Mouse (Mus musculus): Measurements from ENCODE around the gene Adgrg1. TPM values are rescaled to one million over a fixed set of nuclear protein-coding genes. Genes with fewer than 3 reads are reported as not detected.

Adgrg1 gene
- polyA plus RNA-seq, 1 experiment from 2014 or later, result 7.9 TPM

DNA sequence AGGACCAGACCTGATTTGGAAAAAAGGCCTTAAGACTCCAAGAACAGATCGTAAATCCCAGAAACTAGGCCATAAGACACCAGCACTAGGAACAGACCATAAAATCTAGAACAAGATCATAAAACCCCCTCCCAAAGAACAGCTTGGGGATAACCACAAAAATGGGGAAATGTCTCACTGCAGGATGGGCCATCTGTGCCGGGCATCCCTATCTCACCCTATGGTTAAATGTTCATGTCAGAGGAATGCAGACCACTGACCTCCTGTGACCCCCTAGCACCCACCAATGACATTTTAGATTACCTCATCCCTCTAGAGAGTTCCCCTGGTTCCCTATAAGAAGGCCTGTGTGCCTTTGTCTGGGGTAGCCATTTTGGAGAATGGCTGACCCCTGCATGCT, 75.1 kb downstream of the Adgrg1 start:
- no peaks in the 10 kb centered on the region for H3K27me3 ChIP-seq
- H3K9me3 ChIP-seq, result no peaks in the 10 kb centered on the region
- WGBS, result 17% methylated on average over 2 of the region's 2 CpGs
- no peak for ATAC-seq (ENCODE audit: low FRiP score, low read depth)
- no peak overlapping the region for H3K4me3 ChIP-seq
- no peak overlapping the region for H3K4me2 ChIP-seq (replicated peaks)
- no peak overlapping the region for H3K27ac ChIP-seq
- peaks cover 22% of the 10 kb centered on the region for H3K4me1 ChIP-seq
- H3K9ac ChIP-seq, result no peak overlapping the region
- no peaks in the 10 kb centered on the region for H3K36me3 ChIP-seq

DNA sequence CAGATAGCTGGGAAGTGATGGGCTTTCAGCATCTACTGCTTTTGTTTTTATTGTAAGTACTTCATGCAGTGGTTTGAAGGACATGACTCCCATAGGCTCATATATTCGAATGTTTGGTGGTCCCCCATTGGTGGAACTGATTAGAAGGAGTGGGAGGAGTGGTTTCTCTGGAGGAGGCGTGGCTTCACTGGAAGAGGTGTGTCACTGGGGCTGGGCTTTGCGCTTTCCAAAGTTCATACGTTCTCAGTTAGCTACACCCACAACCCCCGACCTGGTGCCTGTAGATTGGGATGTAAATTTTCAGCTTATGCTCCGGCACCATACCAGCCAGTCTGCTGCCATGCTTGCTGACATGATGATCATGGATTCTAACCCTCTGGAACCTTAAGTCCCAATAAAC, 79.9 kb downstream of the Adgrg1 start:
- ATAC-seq (ENCODE audit: low FRiP score, low read depth), result no peak
- Histone ChIP-seq H3K36me3 (no peaks in the 10 kb centered on the region), H3K4me1 (peaks cover 4% of the 10 kb centered on the region), H3K4me2 (replicated peaks) (no peak overlapping the region), H3K27me3 (no peaks in the 10 kb centered on the region), H3K27ac (no peak overlapping the region), H3K4me3 (no peak overlapping the region), H3K9me3 (no peaks in the 10 kb centered on the region), H3K9ac (no peak overlapping the region)
- 53% methylated on average over 6 of the region's 6 CpGs for WGBS

- H3K4me3 ChIP-seq, result no peak within 1 kb of the TSS
- H3K9me3 ChIP-seq, result no peaks in the 10 kb centered on the region
- H3K4me1 ChIP-seq, result no peaks in the 10 kb centered on the region
- H3K4me2 ChIP-seq (replicated peaks), result no peak within 1 kb of the TSS
- no peaks in the 10 kb centered on the region for H3K27me3 ChIP-seq
- ATAC-seq (ENCODE audit: low FRiP score, low read depth), result peak; percentile 84
- WGBS, result 17% methylated on average over 2 of the region's 2 CpGs
- H3K27ac ChIP-seq, result no peak within 1 kb of the TSS
- H3K9ac ChIP-seq, result no peak within 1 kb of the TSS
- no peaks in the 10 kb centered on the region for H3K36me3 ChIP-seq
Observed at GRCm38 (mm10) chr8:95054927-95055510, 80.5 kb downstream of the Adgrg1 start, which contains the start of gene Drc7. TSS of gene Drc7 (plus strand) at chr8:95055103.

- WGBS, result 85% methylated on average over 5 of the region's 5 CpGs
- H3K36me3 ChIP-seq, result no peaks in the 10 kb centered on the region
- no peaks in the 10 kb centered on the region for H3K27me3 ChIP-seq
- no peak overlapping the region for H3K4me3 ChIP-seq
- no peaks in the 10 kb centered on the region for H3K9me3 ChIP-seq
- no peak for ATAC-seq (ENCODE audit: low FRiP score, low read depth)
- H3K27ac ChIP-seq, result no peak overlapping the region
- no peak overlapping the region for H3K9ac ChIP-seq
- no peak overlapping the region for H3K4me2 ChIP-seq (replicated peaks)
- no peaks in the 10 kb centered on the region for H3K4me1 ChIP-seq
Observed at GRCm38 (mm10) chr8:95056414-95056813, 81.9 kb downstream of the Adgrg1 start.

DNA sequence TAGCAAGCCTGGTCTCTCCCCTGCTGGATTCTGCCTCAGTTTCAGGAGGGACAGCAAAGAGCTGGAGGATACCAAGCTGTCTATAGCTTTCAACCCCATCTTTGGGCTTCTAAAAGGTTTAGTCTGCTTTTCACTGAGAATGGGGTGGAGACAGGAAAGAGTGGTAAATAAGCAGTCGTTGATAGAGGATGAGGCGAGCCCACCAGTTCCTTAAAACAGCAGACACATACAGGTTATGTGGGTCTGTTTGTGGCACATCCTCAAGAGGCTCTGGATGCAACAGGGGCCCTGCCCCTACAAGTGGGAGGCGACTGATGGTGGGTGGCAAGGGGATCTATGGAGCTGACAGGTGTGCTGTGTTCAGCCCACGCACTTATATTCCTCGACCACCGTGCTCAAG, 84.1 kb downstream of the Adgrg1 start:
- Histone ChIP-seq H3K4me2 (replicated peaks) (no peak overlapping the region), H3K4me3 (no peak overlapping the region), H3K36me3 (no peaks in the 10 kb centered on the region), H3K27me3 (no peaks in the 10 kb centered on the region), H3K4me1 (no peaks in the 10 kb centered on the region), H3K9me3 (no peaks in the 10 kb centered on the region), H3K9ac (no peak overlapping the region), H3K27ac (no peak overlapping the region)
- WGBS, result 78% methylated on average over 6 of the region's 6 CpGs
- ATAC-seq (ENCODE audit: low FRiP score, low read depth), result no peak

DNA sequence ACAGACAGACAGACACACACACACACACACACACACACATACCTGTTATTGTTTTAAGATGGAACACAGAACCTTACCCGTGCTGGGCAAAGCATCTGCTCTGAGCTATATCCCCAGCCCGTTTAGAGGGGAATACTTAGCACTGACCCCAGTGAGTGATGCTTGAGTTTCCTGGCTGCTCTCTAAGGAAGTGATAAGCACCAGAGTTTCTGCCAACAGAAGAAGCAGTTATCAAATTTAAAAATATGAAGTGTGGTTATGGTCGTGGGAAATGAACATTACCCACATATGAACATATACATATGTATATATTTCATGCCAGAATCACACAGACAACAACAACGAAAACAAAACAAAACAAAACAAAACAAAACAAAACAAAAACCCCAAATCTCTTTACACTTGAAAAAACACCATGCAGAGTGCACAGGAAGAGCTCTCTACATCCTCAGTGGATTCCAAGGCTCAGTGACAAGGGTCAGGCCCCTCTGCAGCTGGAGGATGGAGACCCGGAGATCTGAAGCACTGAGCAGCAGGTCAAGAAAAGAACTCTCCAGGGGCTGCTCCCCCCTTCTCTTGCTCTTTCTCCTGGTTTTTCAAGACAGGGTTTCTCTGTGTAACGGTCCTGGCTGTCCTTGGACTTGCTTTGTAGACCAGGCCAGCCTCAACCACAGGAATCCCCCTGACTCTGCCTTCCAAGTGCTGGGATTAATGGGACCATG, 85.4 kb downstream of the Adgrg1 start:
- Histone ChIP-seq H3K4me3 (no peak overlapping the region), H3K4me1 (no peaks in the 10 kb centered on the region), H3K4me2 (replicated peaks) (no peak overlapping the region), H3K9ac (no peak overlapping the region), H3K27ac (no peak overlapping the region), H3K9me3 (no peaks in the 10 kb centered on the region), H3K27me3 (no peaks in the 10 kb centered on the region), H3K36me3 (no peaks in the 10 kb centered on the region)
- 71% methylated on average over 6 of the region's 6 CpGs for WGBS
- ATAC-seq (ENCODE audit: low FRiP score, low read depth), result no peak

Other genes with a start within 250 kb of the Adgrg1 start
- gene Ccl22, start 229.2 kb upstream of the Adgrg1 start, polyA plus RNA-seq (2015; fragmentation: Nextera tagmentation; extraction: Ambion mirVana), result not detected in 2 replicates
- gene Cx3cl1, start 202.7 kb upstream of the Adgrg1 start, polyA plus RNA-seq (2015; fragmentation: Nextera tagmentation; extraction: Ambion mirVana), result 6.3 and 6.8 TPM in 2 replicates
- 0.42 TPM in 1 of 2 replicates, not detected in the other for gene Ccl17, start 164.3 kb upstream of the Adgrg1 start, polyA plus RNA-seq (2015; fragmentation: Nextera tagmentation; extraction: Ambion mirVana)
- 72.7 and 73.7 TPM in 2 replicates for gene Coq9, start 136.4 kb upstream of the Adgrg1 start, polyA plus RNA-seq (2015; fragmentation: Nextera tagmentation; extraction: Ambion mirVana)
- gene Ciapin1, start 136.4 kb upstream of the Adgrg1 start, polyA plus RNA-seq (2015; fragmentation: Nextera tagmentation; extraction: Ambion mirVana), result 127 and 133 TPM in 2 replicates
- gene Polr2c, start 117.3 kb upstream of the Adgrg1 start, polyA plus RNA-seq (2015; fragmentation: Nextera tagmentation; extraction: Ambion mirVana), result 145 and 149 TPM in 2 replicates
- gene Dok4, start 98.4 kb upstream of the Adgrg1 start, polyA plus RNA-seq (2015; fragmentation: Nextera tagmentation; extraction: Ambion mirVana), result 21.4 and 21.7 TPM in 2 replicates
- 46.3 and 46.6 TPM in 2 replicates for gene Ccdc102a, start 56.7 kb upstream of the Adgrg1 start, polyA plus RNA-seq (2015; fragmentation: Nextera tagmentation; extraction: Ambion mirVana)
- 0.10 and 0.13 TPM in 2 replicates for gene Adgrg5, start 51.1 kb upstream of the Adgrg1 start, polyA plus RNA-seq (2015; fragmentation: Nextera tagmentation; extraction: Ambion mirVana)
- 3.0 and 3.3 TPM in 2 replicates for gene Adgrg3, start 42.9 kb downstream of the Adgrg1 start, polyA plus RNA-seq (2015; fragmentation: Nextera tagmentation; extraction: Ambion mirVana)
- not detected in 2 replicates for gene Drc7, start 80.4 kb downstream of the Adgrg1 start, polyA plus RNA-seq (2015; fragmentation: Nextera tagmentation; extraction: Ambion mirVana)
- gene Katnb1, start 106.4 kb downstream of the Adgrg1 start, polyA plus RNA-seq (2015; fragmentation: Nextera tagmentation; extraction: Ambion mirVana), result 24.2 and 25.6 TPM in 2 replicates
- gene Kifc3, start 228.1 kb downstream of the Adgrg1 start, polyA plus RNA-seq (2015; fragmentation: Nextera tagmentation; extraction: Ambion mirVana), result 15.5 and 16.8 TPM in 2 replicates

Measured in limb, embryonic 13.5 days (tissue).